Mouse (Mus musculus) thymus, postnatal 4 days (tissue): ENCODE data around the gene Dbf4.
A peak's percentile ranks its signal among the peaks of the same experiment; 100 is the strongest.

Source experiments
- DNase-seq: peaks from one replicate; pipeline ENCODE4 v3.0.0; 2021

The Dbf4 gene

DNA sequence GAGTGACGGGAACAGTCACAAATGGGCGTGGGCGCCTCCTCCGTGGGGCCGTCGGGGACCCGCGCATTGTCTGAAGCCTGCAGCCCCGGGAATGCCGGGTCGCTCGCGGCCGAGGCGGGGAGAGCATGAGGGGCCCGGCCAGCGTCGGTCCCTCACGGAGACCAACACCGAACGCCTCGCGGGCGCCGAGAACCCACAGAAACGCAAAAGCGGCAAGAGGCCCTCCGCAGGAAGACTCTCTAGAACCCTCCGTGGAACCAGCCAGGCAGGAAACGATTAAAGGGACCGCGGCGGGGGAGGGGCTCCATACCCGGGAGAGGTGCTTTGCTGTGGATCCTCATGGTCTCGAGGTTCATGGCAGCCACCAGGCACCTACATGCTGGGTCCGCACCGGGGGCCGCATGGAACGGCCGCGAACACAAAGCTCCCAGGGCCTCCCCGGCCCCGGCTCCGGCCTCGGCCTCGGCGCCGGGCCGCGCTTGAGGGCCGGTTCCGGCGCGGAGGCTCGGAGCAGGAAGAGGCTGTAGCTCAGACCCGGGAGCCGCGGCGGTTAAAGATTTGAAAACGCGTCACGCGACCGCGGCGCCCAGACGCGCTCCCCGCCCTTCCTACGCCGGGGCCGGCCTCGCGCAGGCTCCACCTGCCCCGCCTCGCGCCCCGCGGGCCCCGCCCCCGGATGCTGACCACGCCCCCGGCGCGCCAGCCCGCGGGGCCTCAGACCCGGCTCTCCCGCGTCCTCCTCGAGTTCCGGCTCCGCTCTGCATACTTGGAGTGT is at the start of gene Dbf4, which contains the start of gene Slc25a40:
Gene Dbf4, minus strand, starts transcription at position 560 of the 775 bp plus-strand sequence.
Gene Slc25a40, plus strand, starts transcription at position 694 of the 775 bp plus-strand sequence.
- DNase-seq: peak; percentile 97

DNA sequence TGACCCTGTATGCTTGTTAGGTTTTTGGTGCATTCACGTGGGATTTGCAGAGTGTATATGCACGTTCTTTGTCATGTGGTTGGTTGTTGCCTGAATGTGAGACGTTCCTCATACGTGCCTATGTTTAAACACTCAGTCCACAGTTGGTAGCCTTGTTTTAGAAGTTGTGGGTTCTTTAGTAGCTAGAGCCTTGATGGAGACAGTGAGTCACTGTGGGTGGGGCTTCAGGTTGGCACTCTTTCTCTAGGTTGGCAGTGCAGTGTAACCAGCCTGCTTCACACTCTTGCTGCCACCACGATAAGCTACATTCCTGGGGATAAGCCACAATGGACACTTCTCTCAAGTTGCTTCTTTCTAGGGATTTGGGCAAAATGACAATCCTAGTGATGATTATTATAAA is 34.0 kb upstream of the Dbf4 start:
- no peak for DNase-seq

DNA sequence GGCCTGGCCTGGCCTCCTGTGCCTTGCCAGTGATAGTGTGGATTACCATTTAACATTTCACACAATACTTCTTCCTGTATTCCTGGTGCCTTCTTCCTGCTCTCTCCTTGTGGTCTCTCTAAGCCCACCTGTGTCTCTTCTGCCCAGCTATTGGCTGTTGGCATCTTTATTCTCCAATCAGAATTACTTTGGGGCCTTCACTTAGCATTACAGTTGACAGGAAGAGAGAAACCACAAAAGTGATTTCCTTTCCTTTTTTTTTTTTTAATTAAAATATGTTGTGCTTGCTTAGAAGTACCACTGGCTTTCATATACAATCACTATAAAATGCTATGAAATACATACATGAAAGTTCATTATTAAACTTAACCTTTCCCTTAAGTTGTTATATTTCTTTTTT is 33.0 kb upstream of the Dbf4 start:
- no peak for DNase-seq

DNA sequence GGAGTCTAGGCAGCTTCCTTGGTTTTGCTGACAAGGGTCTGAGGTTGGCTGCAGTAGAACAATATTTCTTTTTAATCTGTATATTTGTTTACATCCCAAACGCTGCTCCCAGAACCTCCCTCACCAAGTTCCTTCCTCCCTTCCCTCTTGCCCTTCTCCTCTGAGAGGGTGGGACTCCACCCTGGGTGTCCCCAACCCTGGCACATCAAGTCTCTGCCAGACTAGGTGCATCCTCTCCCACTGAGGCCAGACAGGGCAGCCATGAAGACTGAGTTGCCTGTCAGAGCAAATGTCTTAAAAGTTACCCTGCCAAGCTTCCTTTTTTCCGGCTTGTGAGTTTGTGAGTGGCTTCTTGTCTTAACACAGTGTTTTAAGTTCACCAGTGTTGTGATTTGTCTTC is 16.6 kb upstream of the Dbf4 start:
- DNase-seq: no peak

DNA sequence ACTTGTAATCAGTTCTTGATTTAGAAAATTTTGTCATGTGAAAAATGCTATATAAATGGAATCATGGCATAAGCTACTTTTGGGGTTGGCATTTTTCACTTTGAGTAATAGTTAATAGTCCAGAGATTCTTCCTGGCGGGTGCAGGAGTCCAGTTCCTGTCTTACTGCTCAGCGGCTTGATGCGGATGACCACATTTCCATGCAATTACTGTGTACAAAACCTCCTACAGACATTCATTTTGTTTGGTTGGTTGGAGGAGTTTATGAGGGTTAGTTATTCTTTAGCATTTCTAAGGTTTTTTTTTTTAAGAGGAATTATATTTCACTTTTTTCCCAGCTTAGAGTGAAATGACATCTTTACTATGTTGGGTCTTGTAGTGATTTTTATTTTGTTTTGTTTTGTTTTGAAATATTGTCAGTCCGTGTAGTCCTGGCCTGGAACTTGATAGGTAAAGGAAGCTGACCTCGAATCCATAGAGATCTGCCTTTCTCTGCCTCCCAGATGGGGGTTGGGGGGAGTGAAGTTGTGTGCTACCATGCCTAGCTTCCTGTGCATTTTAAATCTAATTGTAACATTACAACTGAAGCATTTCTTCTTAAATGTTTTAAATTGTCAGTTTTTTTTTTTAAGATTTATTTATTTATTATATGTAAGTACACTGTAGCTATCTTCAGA is 15.1 kb upstream of the Dbf4 start:
- DNase-seq: no peak

DNA sequence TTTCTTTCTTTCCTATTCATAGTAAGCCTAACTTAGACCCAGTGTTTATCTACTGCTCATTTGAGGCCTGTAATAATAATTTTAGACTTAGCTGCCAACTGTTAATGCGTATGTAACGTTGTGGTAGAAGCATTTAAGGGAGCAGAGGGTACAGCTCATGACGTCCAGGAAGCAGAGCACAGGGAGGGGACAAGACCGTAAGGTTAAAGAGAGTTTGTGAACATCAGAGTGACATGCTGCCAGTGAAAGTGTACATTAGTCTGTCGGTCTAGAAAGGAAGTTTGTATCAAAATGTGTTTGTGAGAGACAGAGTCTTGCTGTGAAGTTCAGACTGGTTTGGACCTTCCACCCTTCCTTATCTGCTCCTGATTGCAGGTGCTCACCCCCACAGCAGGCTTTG is 3.4 kb upstream of the Dbf4 start:
- no peak for DNase-seq

DNA sequence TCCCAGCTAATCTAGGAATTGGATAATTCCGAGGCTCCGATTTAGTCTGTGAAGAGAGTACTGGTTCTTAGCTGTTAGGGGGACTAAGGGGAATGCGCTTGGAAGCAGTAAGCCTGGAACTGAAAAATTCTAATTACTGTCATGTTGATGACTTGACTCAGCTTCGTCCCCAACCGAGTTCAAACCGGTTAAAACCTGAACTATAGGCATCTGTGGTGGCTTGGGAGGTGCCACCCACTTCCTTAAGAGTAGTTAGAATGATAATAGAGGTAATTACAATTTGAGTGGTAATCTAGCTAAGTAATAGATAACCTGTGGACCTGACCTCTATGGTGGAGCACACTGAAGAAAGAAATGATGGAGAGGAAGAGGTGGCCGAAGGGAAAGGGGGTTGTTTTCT is 1.6 kb upstream of the Dbf4 start:
- peak; percentile 12 for DNase-seq

DNA sequence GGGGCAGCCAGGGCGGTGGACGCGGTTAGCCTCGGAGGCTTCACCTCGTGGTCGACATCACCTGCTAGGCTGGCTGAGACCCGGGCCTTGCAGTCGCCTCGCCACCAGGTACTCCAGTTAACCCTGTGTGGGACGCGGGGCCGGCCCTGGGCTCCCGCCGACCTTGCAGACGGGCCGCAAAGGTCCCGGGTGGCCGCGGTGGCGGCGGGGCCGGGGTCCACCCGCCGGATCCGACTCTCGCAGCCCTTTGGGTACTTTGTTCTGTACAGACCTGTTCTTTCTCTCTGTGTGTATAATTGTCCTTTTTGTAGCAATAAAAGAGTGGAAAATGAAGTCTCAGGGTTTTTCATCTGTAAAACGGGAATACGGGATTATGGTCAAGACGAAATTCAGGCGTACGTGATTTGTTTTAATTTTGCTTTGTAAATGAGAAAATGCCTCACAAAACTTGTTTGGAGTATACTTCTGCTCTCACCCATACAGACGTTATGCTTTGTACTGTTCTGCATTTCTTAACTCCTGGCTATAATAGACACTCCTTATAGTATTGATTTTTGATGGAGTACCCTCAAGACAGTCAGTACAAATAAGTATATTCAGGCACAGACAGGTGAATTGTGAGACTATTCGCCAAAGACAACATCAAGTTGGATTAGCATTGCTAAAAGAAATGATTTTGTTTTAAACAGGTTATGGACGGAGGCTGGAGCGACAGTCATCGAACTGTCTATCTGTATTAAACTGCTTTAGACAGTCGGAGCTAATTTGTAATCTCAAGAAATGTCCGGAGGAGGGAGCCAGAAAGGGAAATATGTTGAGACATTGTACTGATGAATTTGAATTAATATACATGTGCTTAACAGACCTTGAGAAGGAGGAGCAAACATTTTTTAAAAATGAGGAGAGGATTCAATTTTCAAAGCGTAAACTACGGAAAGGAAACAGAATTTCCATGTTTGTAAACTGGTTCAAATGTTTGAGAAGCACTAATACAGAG is 714 bp upstream of the Dbf4 start:
- DNase-seq: no peak

DNA sequence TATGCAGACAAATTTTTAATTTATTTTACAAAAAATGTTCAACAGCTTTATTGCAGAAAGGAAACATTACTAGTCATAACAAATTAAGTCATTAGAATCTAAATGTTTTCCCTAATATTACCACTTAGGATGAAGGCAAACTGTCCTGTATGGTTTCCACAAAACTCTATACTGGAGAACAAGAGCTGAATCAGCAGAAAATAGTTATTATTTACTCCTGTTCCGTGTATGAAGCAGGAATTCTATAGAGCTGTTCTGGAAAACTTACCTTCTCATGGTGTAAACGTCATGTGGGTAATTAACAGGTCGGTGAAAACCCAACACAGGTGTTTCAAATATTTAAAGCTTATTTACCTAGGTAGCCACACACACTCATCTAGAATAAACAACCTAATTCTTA is 1.1 kb downstream of the Dbf4 start:
- no peak for DNase-seq

DNA sequence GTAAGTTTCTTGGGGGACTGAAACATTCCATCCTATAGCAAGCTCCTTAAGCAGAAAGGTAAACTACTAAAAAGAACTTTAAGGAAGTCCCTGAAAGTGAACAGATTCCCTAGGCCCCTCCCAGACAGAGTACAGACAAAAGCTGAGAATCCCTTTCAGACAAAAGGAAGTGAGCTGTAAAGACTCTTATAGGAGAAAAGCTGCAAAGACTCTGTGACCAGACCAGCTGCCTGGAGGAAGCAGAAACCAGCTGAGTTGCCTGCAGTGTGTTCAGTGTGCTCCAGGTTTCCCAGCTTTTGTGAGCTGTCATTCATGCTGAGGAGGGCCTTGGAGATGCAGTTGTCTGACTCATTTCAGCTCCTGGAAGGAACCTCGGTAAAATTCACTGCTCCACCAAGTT is 5.1 kb downstream of the Dbf4 start:
- no peak for DNase-seq

DNA sequence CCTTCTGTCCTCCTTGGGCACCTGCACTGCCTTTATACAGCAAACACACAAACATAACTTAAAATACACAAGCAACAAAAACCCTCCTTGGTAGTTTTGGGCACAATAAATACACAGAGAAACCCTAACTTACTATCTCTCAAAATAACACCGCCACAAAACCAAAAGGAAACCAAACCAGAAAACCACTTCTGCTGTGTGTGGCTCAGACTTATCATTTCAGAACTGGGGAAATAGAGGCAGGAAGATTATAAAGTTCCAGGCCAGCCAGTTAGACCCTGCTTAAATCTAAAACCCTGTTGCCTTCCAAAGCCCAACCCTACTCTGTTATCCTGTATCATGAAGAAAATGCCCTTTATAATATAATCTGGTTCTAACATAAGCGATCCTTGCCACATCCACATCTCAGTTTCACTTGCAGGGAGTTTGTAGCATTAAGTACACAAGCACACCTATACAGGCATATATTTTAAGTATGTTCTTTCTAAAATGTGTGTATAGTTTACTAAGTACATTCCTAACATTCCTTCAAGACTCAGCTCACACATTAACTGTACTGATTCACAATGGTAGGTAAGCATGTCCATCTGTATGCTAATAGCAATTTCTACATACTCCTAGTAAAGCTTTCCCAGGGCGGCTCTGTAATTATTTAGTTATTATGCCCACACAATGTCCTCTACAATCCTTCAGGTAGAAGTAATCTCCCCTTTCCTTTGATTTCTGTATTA is 5.7 kb downstream of the Dbf4 start:
- no peak for DNase-seq

DNA sequence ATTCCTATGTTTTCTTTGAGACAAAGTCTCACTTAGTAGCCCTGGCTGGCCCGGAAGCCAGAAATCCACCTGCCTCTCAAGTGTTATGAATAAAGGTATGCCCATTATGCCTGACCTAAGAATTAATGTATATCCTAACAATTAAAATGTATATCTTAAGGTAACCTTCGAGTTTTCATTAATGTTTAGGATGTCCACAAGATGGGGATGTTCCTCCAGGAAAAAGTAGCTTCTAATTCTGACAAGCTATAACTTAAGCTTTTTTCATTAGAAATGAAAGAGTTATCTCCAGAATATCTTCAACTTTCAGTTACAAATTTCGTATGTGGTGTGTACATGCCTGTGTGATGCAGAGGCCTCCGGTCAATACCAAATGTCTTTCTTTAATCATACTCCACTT is 13.8 kb downstream of the Dbf4 start:
- no peak for DNase-seq

DNA sequence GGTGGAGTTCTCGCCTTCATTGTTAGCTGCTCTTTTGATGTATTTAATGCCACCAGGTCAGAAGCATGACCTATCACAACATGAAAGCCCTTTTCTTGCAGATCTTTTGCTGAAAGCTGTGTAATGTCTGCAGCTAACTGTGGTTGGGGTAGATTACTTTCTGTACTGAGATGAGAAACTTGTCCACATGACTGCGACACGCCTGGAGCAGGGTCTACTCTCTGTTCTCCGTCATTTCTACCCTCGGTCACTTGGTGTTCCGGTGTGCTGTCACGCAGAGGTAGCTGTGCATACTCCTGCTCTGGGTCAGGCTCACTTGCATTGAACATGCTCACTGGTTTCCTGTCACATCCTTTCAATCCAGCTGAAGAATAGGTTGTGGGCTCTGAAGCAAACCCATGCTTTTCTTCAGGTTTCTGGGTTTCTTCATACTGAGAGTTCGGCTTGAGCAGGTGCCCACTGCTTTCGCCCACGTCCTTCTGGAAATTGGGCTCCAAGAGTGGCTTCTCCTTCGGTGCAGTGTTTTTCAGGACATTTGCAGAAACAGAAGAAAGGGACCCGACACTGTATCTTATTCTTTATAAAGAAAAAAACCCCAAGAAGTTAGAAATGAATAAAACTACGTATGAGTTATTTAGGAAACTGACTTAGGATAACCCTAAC is 24.8 kb downstream of the Dbf4 start:
- DNase-seq: no peak

DNA sequence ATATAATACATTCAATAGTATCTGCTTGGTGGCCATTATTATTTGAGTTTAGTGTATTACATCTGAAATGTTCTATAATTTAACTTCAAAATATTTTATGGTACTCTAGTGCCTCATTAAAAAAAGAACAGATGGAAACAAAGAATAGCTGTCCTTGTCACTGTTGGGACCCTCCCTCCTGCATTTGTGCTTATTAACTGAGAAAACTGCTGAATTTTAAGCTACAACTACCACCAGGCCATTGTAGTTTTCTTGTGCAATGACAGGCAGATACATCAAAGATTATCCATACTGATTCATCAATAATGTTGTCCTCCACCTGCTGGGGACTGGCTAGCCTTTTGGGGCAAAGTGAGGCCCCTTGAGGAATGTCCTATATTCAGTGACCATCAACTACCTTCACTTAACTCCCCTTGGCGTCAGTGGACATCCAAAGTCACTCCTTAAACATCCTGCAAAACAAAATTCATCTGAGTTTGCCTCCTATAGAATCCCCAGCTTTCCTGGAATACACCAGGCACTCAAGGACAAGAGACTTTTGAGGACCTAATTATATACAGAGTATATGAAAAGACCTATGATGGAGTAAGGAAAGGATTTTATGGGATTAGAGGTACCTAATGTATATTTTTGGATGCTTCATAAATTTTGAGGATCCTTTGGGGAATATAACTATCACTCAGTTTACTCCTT is 28.5 kb downstream of the Dbf4 start:
- no peak for DNase-seq

DNA sequence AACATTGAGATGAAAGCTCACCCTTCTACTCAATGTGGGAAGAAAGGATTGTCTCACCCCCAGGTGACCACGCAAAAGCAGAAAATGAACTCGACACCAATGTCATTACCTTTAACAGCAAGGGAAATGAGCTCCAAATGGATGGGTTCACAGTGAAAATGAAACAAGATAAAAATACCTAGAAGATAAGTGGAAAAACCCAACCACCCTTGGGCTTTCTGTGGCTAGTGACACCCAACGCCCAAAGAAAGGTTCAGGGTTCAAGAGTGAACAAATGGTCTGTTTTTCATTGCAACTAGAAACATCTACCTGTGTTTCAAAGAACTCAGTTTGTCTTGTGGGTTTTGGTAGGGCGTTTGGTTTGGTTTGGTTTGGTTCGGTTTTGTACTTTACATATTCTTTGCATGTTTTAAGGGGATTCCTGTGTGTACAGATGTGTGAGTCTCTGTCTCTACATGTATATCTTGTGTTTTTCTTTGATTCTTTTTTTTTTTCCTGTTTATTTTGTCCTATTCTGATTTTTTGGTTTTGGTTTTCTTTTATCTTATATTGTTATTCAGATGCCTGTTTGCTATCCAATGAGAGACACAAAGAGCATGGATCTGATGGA is 48.1 kb downstream of the Dbf4 start:
- no peak for DNase-seq

DNA sequence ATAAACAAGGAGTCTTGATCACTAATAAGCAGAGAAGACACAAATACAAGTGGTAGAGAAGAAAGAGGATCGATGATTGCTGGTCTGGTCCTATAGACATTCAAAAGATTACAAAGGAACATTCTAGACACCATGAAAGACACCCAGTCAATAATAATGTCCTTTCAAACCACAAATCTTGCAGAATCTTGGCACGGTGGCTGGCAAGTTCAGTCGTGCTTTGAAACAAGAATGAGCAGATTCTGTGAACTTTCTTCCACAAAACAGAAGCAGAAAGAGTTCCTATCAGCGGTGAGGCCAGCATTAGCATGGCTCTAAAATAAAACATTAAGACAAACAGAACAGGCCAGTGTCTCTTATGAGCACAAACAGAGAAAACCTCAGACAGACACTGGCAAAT is 49.1 kb downstream of the Dbf4 start:
- no peak for DNase-seq

DNA sequence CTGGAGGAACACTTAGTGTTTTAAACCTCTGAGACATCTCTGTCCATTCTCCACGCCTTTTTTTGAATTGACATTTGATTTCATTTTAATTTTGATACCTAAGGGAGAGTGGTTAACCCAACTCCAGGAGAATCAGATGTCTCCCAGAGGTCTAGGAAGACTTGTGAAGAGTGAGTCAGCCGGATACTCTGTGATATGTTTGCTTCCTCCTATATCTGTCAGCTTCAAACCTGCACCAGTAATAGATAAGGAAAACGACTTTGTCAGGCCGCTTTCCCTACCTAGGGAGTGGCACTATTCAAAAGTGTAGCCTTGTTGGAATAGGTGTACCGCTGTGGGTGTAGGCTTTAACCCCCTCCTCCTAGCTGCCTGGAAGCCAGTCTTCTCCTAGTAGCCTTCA is 53.7 kb downstream of the Dbf4 start:
- no peak for DNase-seq

DNA sequence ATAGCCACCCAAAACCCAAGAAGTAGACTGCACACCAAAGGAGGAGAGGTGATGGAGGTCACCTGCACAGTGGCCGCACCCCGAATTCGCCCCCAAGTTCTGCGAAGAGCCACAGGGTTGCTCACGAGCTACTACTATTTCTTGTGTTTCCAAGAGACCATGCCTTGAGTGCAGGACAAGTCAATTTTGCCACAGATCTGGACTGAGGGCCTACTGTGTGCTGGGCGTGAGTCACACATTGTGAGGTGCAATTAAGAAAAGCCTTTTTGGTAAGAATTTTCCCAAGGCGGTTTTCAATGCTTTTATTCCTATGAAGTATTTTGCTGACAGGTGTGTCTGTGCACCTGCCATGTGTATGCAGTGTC is 54.2 kb downstream of the Dbf4 start:
- DNase-seq: no peak

DNA sequence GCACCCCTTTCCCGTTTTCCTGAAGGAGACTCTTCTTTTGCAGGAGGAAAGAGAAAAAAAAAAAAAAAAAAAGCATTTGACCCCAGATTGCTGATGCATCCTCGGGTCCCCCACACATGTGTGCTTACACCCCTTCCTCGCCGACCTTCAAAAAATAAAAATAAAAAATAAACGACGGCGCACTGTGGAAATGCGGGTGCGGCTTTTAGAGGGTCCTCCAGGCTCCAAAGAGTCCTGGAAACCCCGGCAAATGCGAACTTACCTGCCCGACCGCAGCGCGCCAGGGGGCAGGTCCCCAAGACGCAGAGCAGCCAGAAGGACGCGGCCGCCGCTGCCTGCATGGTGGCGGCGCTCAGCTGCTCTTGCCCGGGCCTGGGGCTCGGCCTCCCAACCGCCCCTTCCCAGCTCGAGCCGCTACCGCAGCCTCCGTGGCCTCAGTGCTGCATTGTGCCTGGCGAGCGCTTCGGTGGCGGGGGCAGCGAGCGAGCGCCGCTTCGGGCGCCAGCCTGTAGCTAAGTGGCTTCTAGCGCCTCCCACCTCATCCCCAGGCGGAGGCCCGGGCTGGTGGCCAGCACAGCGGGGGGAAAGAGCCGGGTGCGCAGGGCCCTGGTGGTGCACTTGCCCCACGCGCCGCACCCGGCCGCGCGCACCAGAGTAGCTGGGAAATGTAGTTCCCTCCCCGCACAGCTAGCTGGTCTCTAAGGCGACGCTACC is 54.7 kb downstream of the Dbf4 start, which contains the start of gene Adam22:
Gene Adam22, minus strand, starts transcription at position 547 of the 714 bp plus-strand sequence.
- peak; percentile 36 for DNase-seq
